Mouse (Mus musculus) forebrain, embryonic 13.5 days (tissue): ENCODE data around the gene Spp2. TPM values are rescaled to one million over a fixed set of nuclear protein-coding genes. Genes with fewer than 3 reads are reported as not detected.

ENCODE experiments used
- ATAC-seq: fragments of 200-750 bp; cut with Nextera tagmentation; 2 replicates; pipeline ENCODE4 v1.8.0; 2017
- H3K27ac ChIP-seq: fragments of 300-500 bp; sonication (generic); 2 replicates; pipeline ENCODE4 v1.5.1; 2015; ENCODE audit warnings: inconsistent platforms, mild to moderate bottlenecking, moderate library complexity
- H3K27me3 ChIP-seq: fragments of 300-500 bp; sonication (generic); 2 replicates; pipeline ENCODE4 v1.6.1; 2015; ENCODE audit warnings: mild to moderate bottlenecking, inconsistent platforms
- H3K36me3 ChIP-seq: fragments of 300-500 bp; sonication (generic); 2 replicates; pipeline ENCODE4 v1.6.1; 2015; ENCODE audit warnings: mild to moderate bottlenecking, inconsistent platforms; ENCODE audit not compliant: poor library complexity, severe bottlenecking
- H3K4me1 ChIP-seq: fragments of 300-500 bp; sonication (generic); 2 replicates; pipeline ENCODE4 v1.6.1; 2015; ENCODE audit warnings: inconsistent platforms
- H3K4me2 ChIP-seq: fragments of 300-500 bp; sonication (generic); 2 replicates; pipeline ENCODE4 v1.6.1; 2015; ENCODE audit warnings: inconsistent platforms, mild to moderate bottlenecking, moderate library complexity
- H3K4me3 ChIP-seq: fragments of 300-500 bp; sonication (generic); 2 replicates; pipeline ENCODE4 v1.5.1; 2015; ENCODE audit warnings: mild to moderate bottlenecking, inconsistent platforms
- H3K9ac ChIP-seq: fragments of 300-500 bp; sonication (generic); 2 replicates; pipeline ENCODE4 v1.6.1; 2015; ENCODE audit warnings: mild to moderate bottlenecking, inconsistent platforms
- H3K9me3 ChIP-seq: fragments of 300-500 bp; sonication (generic); replicated peaks from 2 replicates; pipeline ENCODE4 v1.6.1; 2016; ENCODE audit warnings: inconsistent platforms
- WGBS: fragments of 180-500 bp; shearing (Covaris S2); methylation state at CpG from one replicate; pipeline ENCODE4 v1.1.7; 2015; 5-methylcytosine and 5-hydroxymethylcytosine counted together
- polyA plus RNA-seq: library from polyadenylated mRNA; unstranded; fragments of >200 nt; fragmentation: Nextera tagmentation; extraction: Ambion mirVana; gene quantifications from 2 replicates; pipeline ENCODE4 v1.2.1, GENCODE M21; 2015

Spp2 gene
- polyA plus RNA-seq, 1 experiment from 2014 or later = not detected

- no peaks in the 10 kb centered on the region for H3K27me3 ChIP-seq
- H3K36me3 ChIP-seq = no peaks in the 10 kb centered on the region
- H3K4me1 ChIP-seq = no peaks in the 10 kb centered on the region
- H3K27ac ChIP-seq = no peak overlapping the region
- H3K4me2 ChIP-seq = no peak overlapping the region
- no peaks in the 10 kb centered on the region for H3K9me3 ChIP-seq
- H3K9ac ChIP-seq = no peak overlapping the region
- 72% methylated on average over 2 of the region's 2 CpGs for WGBS
- ATAC-seq = no peak
- H3K4me3 ChIP-seq = no peak overlapping the region
Observed at GRCm38 (mm10) chr1:88418943-88419342, 12.2 kb downstream of the Spp2 start.

- Histone ChIP-seq H3K4me2 (no peak overlapping the region), H3K4me3 (no peak overlapping the region), H3K9ac (no peak overlapping the region), H3K27ac (no peak overlapping the region), H3K36me3 (no peaks in the 10 kb centered on the region), H3K9me3 (no peaks in the 10 kb centered on the region), H3K27me3 (no peaks in the 10 kb centered on the region), H3K4me1 (no peaks in the 10 kb centered on the region)
- ATAC-seq = no peak
- 91% methylated on average over 10 of the region's 10 CpGs for WGBS
Observed at GRCm38 (mm10) chr1:88422045-88422444, 15.3 kb downstream of the Spp2 start.

DNA sequence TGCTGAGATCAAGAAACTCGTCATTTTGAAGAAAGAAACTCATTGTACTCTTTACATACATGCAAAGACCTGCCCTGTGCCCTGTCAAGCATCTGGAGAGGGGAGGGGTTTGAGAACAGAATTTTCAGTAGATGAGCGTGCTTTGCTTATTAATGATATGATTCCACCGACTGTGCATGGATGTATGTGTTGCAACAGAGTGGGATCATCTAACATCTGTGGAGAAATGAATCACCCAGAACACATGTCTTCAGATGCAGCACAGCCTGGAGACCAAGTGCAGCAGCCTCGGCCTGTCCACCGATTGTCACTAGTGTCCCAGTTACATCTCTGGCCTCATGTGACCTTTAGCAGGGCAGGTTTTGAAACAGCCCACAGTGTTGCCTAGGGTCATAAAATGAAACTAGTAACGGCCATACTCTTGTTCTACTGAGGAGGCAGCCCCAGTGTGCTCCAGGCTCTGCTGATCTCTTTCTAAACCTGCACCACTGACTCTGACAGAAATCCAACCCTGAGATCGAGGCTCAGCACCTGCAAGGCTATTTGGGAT lies 16.2 kb downstream of the Spp2 start:
- H3K27ac ChIP-seq = no peak overlapping the region

GRCm38 (mm10) chr1:88424602-88425252 lies 18.0 kb downstream of the Spp2 start:
- Histone ChIP-seq H3K27me3 (no peaks in the 10 kb centered on the region), H3K36me3 (no peaks in the 10 kb centered on the region), H3K4me3 (no peak overlapping the region), H3K4me1 (peaks cover 4% of the 10 kb centered on the region; the same call in 1 of the 2 replicates), H3K9ac (no peak overlapping the region), H3K9me3 (no peaks in the 10 kb centered on the region), H3K4me2 (no peak overlapping the region), H3K27ac (no peak overlapping the region)
- peak; percentile 81 for ATAC-seq
- 21% methylated on average over 8 of the region's 8 CpGs for WGBS

More for the DNA sequence above, 16.2 kb downstream of the Spp2 start:
- 78% methylated on average over 7 of the region's 7 CpGs for WGBS
- no peak overlapping the region for H3K9ac ChIP-seq
- H3K27me3 ChIP-seq = no peaks in the 10 kb centered on the region
- no peaks in the 10 kb centered on the region for H3K4me1 ChIP-seq
- ATAC-seq = peak; percentile 48; the same call in 1 of the 2 replicates
- no peak overlapping the region for H3K4me3 ChIP-seq
- H3K36me3 ChIP-seq = no peaks in the 10 kb centered on the region
- no peak overlapping the region for H3K4me2 ChIP-seq
- H3K9me3 ChIP-seq = no peaks in the 10 kb centered on the region

DNA sequence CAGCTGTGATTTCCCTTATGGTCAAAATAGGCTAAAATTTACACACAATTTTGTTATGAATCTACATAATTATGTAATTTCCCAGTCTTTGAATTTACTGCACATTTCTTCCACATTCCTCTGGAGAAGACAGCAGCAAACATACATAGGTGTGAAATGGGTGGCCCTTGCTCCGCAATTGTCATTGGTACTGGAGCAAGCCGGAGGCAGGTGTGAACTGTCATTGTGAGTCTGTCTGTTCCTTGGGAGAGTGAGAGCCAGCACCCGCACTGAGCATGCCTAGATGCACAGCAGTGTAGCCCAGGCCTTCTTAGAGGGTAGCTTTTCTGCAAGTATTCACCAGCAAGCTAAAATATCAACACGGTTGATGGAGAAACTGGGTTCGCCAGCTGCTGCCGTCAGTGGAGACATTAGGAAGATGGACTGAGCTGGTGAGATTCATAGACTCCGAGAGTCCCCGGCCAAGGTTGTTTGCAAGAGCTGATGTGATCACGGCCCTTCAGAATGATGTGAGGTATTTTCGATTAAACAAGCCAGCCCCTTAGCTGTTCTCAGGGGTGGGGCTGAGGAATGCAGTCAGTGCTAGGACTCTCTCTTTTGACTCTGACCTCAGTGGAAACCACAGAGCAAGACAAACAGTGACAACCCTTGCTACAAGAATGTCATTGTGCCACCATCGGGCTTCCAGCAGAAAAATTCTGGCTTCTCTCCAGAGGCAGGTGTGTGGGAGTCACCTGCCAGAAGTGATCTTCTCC lies 21.4 kb downstream of the Spp2 start:
- Histone ChIP-seq H3K36me3 (no peaks in the 10 kb centered on the region), H3K4me1 (peaks cover 4% of the 10 kb centered on the region; the same call in 1 of the 2 replicates)
- ATAC-seq = no peak

GRCm38 (mm10) chr1:88429413-88429812 lies 22.7 kb downstream of the Spp2 start:
- no peak for ATAC-seq
- WGBS = 42% methylated on average over 1 of the region's 1 CpGs
- H3K27ac ChIP-seq = no peak overlapping the region
- H3K4me3 ChIP-seq = no peak overlapping the region
- H3K4me1 ChIP-seq = peaks cover 4% of the 10 kb centered on the region; the same call in 1 of the 2 replicates
- no peaks in the 10 kb centered on the region for H3K27me3 ChIP-seq
- H3K36me3 ChIP-seq = no peaks in the 10 kb centered on the region
- H3K9ac ChIP-seq = no peak overlapping the region
- no peak overlapping the region for H3K4me2 ChIP-seq
- H3K9me3 ChIP-seq = no peaks in the 10 kb centered on the region

More for the DNA sequence above, 21.4 kb downstream of the Spp2 start:
- Histone ChIP-seq H3K4me2 (no peak overlapping the region), H3K4me3 (no peak overlapping the region), H3K9me3 (no peaks in the 10 kb centered on the region), H3K9ac (no peak overlapping the region), H3K27me3 (no peaks in the 10 kb centered on the region), H3K27ac (no peak overlapping the region)
- 87% methylated on average over 11 of the region's 11 CpGs for WGBS

- Histone ChIP-seq H3K27me3 (no peaks in the 10 kb centered on the region), H3K36me3 (no peaks in the 10 kb centered on the region), H3K4me2 (no peak overlapping the region), H3K27ac (no peak overlapping the region), H3K4me3 (no peak overlapping the region), H3K4me1 (peaks cover 4% of the 10 kb centered on the region; the same call in 1 of the 2 replicates), H3K9ac (no peak overlapping the region), H3K9me3 (no peaks in the 10 kb centered on the region)
- 91% methylated on average over 4 of the region's 4 CpGs for WGBS
- ATAC-seq = no peak
Observed at GRCm38 (mm10) chr1:88431262-88431661, 24.5 kb downstream of the Spp2 start.

- Histone ChIP-seq H3K4me1 (peaks cover 4% of the 10 kb centered on the region; the same call in 1 of the 2 replicates), H3K4me3 (no peak overlapping the region), H3K9ac (no peak overlapping the region), H3K27me3 (no peaks in the 10 kb centered on the region), H3K4me2 (no peak overlapping the region), H3K36me3 (no peaks in the 10 kb centered on the region), H3K9me3 (no peaks in the 10 kb centered on the region), H3K27ac (no peak overlapping the region)
- 55% methylated on average over 3 of the region's 3 CpGs for WGBS
- ATAC-seq = no peak
Observed at GRCm38 (mm10) chr1:88432601-88433000, 25.8 kb downstream of the Spp2 start.

- Histone ChIP-seq H3K9me3 (no peaks in the 10 kb centered on the region), H3K36me3 (no peaks in the 10 kb centered on the region), H3K27ac (no peak overlapping the region), H3K27me3 (no peaks in the 10 kb centered on the region), H3K4me1 (peaks cover 4% of the 10 kb centered on the region; the same call in 1 of the 2 replicates), H3K4me2 (no peak overlapping the region), H3K9ac (no peak overlapping the region), H3K4me3 (no peak overlapping the region)
- 50% methylated on average over 6 of the region's 6 CpGs for WGBS
- no peak for ATAC-seq
Observed at GRCm38 (mm10) chr1:88433096-88433883, 26.5 kb downstream of the Spp2 start.

GRCm38 (mm10) chr1:88434057-88434456 lies 27.3 kb downstream of the Spp2 start:
- Histone ChIP-seq H3K9me3 (no peaks in the 10 kb centered on the region), H3K27ac (no peak overlapping the region), H3K36me3 (no peaks in the 10 kb centered on the region), H3K4me1 (peaks cover 4% of the 10 kb centered on the region; the same call in 1 of the 2 replicates), H3K4me3 (no peak overlapping the region), H3K4me2 (no peak overlapping the region), H3K27me3 (no peaks in the 10 kb centered on the region), H3K9ac (no peak overlapping the region)
- no peak for ATAC-seq
- WGBS = 61% methylated on average over 4 of the region's 4 CpGs

- 82% methylated on average over 9 of the region's 9 CpGs for WGBS
Observed at GRCm38 (mm10) chr1:88437206-88438126, 30.7 kb downstream of the Spp2 start.

More at GRCm38 (mm10) chr1:88437206-88438126, 30.7 kb downstream of the Spp2 start:
- Histone ChIP-seq H3K27me3 (no peaks in the 10 kb centered on the region), H3K27ac (no peak overlapping the region), H3K4me2 (no peak overlapping the region), H3K9me3 (no peaks in the 10 kb centered on the region), H3K4me1 (no peaks in the 10 kb centered on the region), H3K36me3 (no peaks in the 10 kb centered on the region), H3K9ac (no peak overlapping the region), H3K4me3 (no peak overlapping the region)
- ATAC-seq = no peak
